In genomic region chr4:154952461-154953241, GRCm38 (mm10) we compare ENCODE assay signal across 12 mouse cellular contexts. TPM values are rescaled to one million over a fixed set of nuclear protein-coding genes. Genes with fewer than 3 reads are reported as not detected.
A peak's percentile ranks its signal among the peaks of the same experiment; 100 is the strongest.
DNase-seq lines count a peak whose midpoint lies in the region; ATAC-seq and TF ChIP-seq lines count a peak whose summit lies in the region.
"Had no signal": no experiment of that assay in that cellular context is flagged by ENCODE, and none has a peak within 500 bp of the region (broad histone marks: within the 10 kb centered on the region; RNA-seq: fewer than 3 reads in every experiment).

No protein-coding gene starts in this region.

- no peak overlapping the region for H3K9ac ChIP-seq in embryonic facial prominence, embryonic 12.5 days
- no peak overlapping the region for H3K9ac ChIP-seq in hindbrain, embryonic 15.5 days
- H3K9ac ChIP-seq: stomach, embryonic 15.5 days had no signal

- H3K27ac ChIP-seq in embryonic facial prominence, embryonic 12.5 days = no peak overlapping the region
- no peak overlapping the region for H3K27ac ChIP-seq in hindbrain, embryonic 15.5 days (replicated peaks)
- no peak overlapping the region for H3K27ac ChIP-seq in thymus, adult 2 months (ENCODE audit: control insufficient read depth, insufficient read depth, low read length)
- H3K27ac ChIP-seq: stomach, embryonic 15.5 days had no signal

- WGBS in embryonic facial prominence, embryonic 12.5 days = 4% methylated on average over 26 of the region's 26 CpGs
- WGBS in hindbrain, embryonic 15.5 days = 1% methylated on average over 26 of the region's 26 CpGs
- 18% methylated on average over 26 of the region's 26 CpGs for WGBS in thymus, adult 2 months

- peak; percentile 17 for DNase-seq in cerebellum, adult 9-10 months
- no peak for DNase-seq in cerebellum, adult 8-10 months
- peak; percentile 73 for DNase-seq in neural tube, embryonic 10.5 days (ENCODE audit: extremely low spot score, low spot score)
- DNase-seq in spleen, adult 12 weeks (ENCODE audit: low spot score) = no peak
- DNase-seq in lung, postnatal 25 days (ENCODE audit: low spot score) = no peak
- no peak for DNase-seq in thymus, adult 2 months
- DNase-seq: heart, adult 18-20 months; kidney, adult 11 months; lung, postnatal 4 days had no signal

- peaks cover 17% of the 10 kb centered on the region for H3K4me1 ChIP-seq in embryonic facial prominence, embryonic 12.5 days
- H3K4me1 ChIP-seq in hindbrain, embryonic 15.5 days (replicated peaks) = peaks cover 33% of the 10 kb centered on the region
- H3K4me1 ChIP-seq in thymus, adult 2 months (replicated peaks; ENCODE audit: control insufficient read depth, insufficient read depth, low read length) = no peaks in the 10 kb centered on the region

- H3K4me3 ChIP-seq in embryonic facial prominence, embryonic 12.5 days = no peak overlapping the region
- H3K4me3 ChIP-seq in hindbrain, embryonic 15.5 days = no peak overlapping the region
- H3K4me3 ChIP-seq in thymus, adult 2 months (ENCODE audit: control insufficient read depth, insufficient read depth, low read length) = no peak overlapping the region
- H3K4me3 ChIP-seq: stomach, embryonic 15.5 days had no signal

- TF ChIP-seq CTCF in thymus, adult 2 months (IDR thresholded peaks at IDR 0.05; ENCODE audit: borderline replicate concordance, control insufficient read depth, extremely low read depth, insufficient read depth, low read length, poor library complexity) = no peak

- TF ChIP-seq POLR2A in thymus, adult 2 months (IDR thresholded peaks at IDR 0.05; ENCODE audit: control insufficient read depth, extremely low read depth, insufficient read depth, low read length, poor library complexity) = no peak

- H3K27me3 ChIP-seq in embryonic facial prominence, embryonic 12.5 days = peaks cover 92% of the 10 kb centered on the region
- peaks cover 11% of the 10 kb centered on the region; the same call in 1 of the 2 replicates for H3K27me3 ChIP-seq in hindbrain, embryonic 15.5 days
- peaks cover 3% of the 10 kb centered on the region; the same call in 1 of the 2 replicates for H3K27me3 ChIP-seq in thymus, adult 2 months (ENCODE audit: control insufficient read depth, insufficient read depth, low read length)

- H3K4me2 ChIP-seq in embryonic facial prominence, embryonic 12.5 days (replicated peaks) = peak overlapping the region; percentile 23; the same call in 1 of the 2 replicates
- H3K4me2 ChIP-seq in hindbrain, embryonic 15.5 days = peak overlapping the region; percentile 34
- H3K4me2 ChIP-seq: stomach, embryonic 15.5 days had no signal

- H3K36me3 ChIP-seq in embryonic facial prominence, embryonic 12.5 days = no peaks in the 10 kb centered on the region
- no peaks in the 10 kb centered on the region for H3K36me3 ChIP-seq in hindbrain, embryonic 15.5 days
- H3K36me3 ChIP-seq in thymus, adult 2 months (ENCODE audit: control insufficient read depth, insufficient read depth, low read length) = no peaks in the 10 kb centered on the region
- H3K36me3 ChIP-seq: stomach, embryonic 15.5 days had no signal

- no peak for ATAC-seq in embryonic facial prominence, embryonic 12.5 days (ENCODE audit: insufficient number of reproducible peaks, insufficient read depth, low FRiP score, low TSS enrichment)
- ATAC-seq in hindbrain, embryonic 15.5 days (ENCODE audit: low FRiP score, low read depth) = peak; percentile 43

- H3K9me3 ChIP-seq in embryonic facial prominence, embryonic 12.5 days = no peaks in the 10 kb centered on the region
- H3K9me3 ChIP-seq in hindbrain, embryonic 15.5 days = no peaks in the 10 kb centered on the region
- H3K9me3 ChIP-seq: stomach, embryonic 15.5 days had no signal

RNA-seq across cellular contexts. Expression of gene Hes5, which starts 8.1 kb away (rescaled TPM):
- polyA plus RNA-seq in embryonic facial prominence, embryonic 12.5 days (2016; fragmentation: Nextera tagmentation; extraction: Ambion mirVana) = 29.6 and 37.3 TPM in 2 replicates
- 159 and 196 TPM in 2 replicates for polyA plus RNA-seq in hindbrain, embryonic 15.5 days (2015; fragmentation: Nextera tagmentation; extraction: Ambion mirVana)
- 4.1 and 5.6 TPM in 2 replicates for polyA plus RNA-seq in thymus, adult 2 months (2012; rRNA removed)

RNA-seq across cellular contexts. Expression of gene Pank4, which starts 11.3 kb away (rescaled TPM):
- polyA plus RNA-seq in embryonic facial prominence, embryonic 12.5 days (2016; fragmentation: Nextera tagmentation; extraction: Ambion mirVana) = 56.0 and 62.2 TPM in 2 replicates
- polyA plus RNA-seq in hindbrain, embryonic 15.5 days (2015; fragmentation: Nextera tagmentation; extraction: Ambion mirVana) = 35.9 and 37.3 TPM in 2 replicates
- polyA plus RNA-seq in thymus, adult 2 months (2012; rRNA removed) = 121 and 155 TPM in 2 replicates

RNA-seq across cellular contexts. Expression of gene Tnfrsf14, which starts 24.3 kb away (rescaled TPM):
- polyA plus RNA-seq in embryonic facial prominence, embryonic 12.5 days (2016; fragmentation: Nextera tagmentation; extraction: Ambion mirVana) = 1.2 TPM in 2 replicates
- 0.64 and 0.71 TPM in 2 replicates for polyA plus RNA-seq in hindbrain, embryonic 15.5 days (2015; fragmentation: Nextera tagmentation; extraction: Ambion mirVana)
- 215 and 227 TPM in 2 replicates for polyA plus RNA-seq in thymus, adult 2 months (2012; rRNA removed)

RNA-seq across cellular contexts. Expression of gene Fam213b, which starts 53.7 kb away (rescaled TPM):
- polyA plus RNA-seq in embryonic facial prominence, embryonic 12.5 days (2016; fragmentation: Nextera tagmentation; extraction: Ambion mirVana) = 45.7 and 47.8 TPM in 2 replicates
- 64.2 and 67.1 TPM in 2 replicates for polyA plus RNA-seq in hindbrain, embryonic 15.5 days (2015; fragmentation: Nextera tagmentation; extraction: Ambion mirVana)
- polyA plus RNA-seq in thymus, adult 2 months (2012; rRNA removed) = 77.1 and 105 TPM in 2 replicates

Comparison
In these comparisons a context has a peak if more than half of its experiments do, and no peak if none do; other contexts are left out.
1. DNase-seq: peak in cerebellum, adult 9-10 months (single experiment) and neural tube, embryonic 10.5 days (single experiment); none in cerebellum, adult 8-10 months (single experiment), spleen, adult 12 weeks (single experiment), lung, postnatal 25 days (single experiment) and thymus, adult 2 months (single experiment).
2. RNA of gene Tnfrsf14, which starts 24.3 kb away (polyA plus RNA-seq): 215 to 227 TPM in thymus, adult 2 months; 1.2 TPM in embryonic facial prominence, embryonic 12.5 days and 0.64 to 0.71 TPM in hindbrain, embryonic 15.5 days; every median in the first group is over 10 times any median in the second.